Mouse (Mus musculus): Measurements from ENCODE around the gene Ank. TPM values are rescaled to one million over a fixed set of nuclear protein-coding genes. Genes with fewer than 3 reads are reported as not detected.
A peak's percentile ranks its signal among the peaks of the same experiment; 100 is the strongest.

The Ank gene
- polyA plus RNA-seq, 1 experiment from 2014 or later = 9.3 TPM

DNA sequence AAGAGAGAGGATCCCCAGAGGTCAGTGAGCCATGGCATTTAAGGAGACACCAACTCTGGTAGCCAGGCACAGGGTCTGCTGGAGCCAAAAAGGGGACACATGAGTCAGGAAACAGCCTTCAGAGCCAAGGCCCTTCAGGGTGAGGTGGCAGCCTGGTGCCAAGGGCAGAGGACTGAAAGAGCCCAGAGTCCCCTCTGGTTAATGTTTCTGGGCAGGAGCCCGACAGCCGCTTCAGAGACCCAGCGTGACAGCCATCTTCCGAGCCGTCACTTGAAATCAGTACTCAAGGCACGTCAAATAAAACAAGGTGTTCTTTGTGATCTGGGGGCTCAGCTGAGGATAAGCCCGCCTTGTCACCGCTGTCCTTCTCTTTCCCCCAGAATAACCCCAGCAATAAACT is 104.7 kb downstream of the Ank start:
- TF ChIP-seq EP300 (IDR thresholded peaks at IDR 0.05) = no peak
- TF ChIP-seq CTCF (IDR thresholded peaks at IDR 0.05) = no peak
- no peak overlapping the region for H3K9ac ChIP-seq (replicated peaks; ENCODE audit: low read depth)
- WGBS = 70% methylated on average over 8 of the region's 8 CpGs
- no peak overlapping the region for H3K4me3 ChIP-seq (ENCODE audit: low read depth, low read length)
- no peak overlapping the region for H3K4me2 ChIP-seq (replicated peaks; ENCODE audit: low read depth, low read length)
- DNase-seq (ENCODE audit: low spot score) = no peak
- H3K4me1 ChIP-seq (ENCODE audit: insufficient read depth, low read depth, low read length) = peaks cover 4% of the 10 kb centered on the region; the same call in 1 of the 2 replicates
- H3K9me3 ChIP-seq (ENCODE audit: low read length) = no peaks in the 10 kb centered on the region
- H3K27me3 ChIP-seq (replicated peaks; ENCODE audit: insufficient read depth, low read length) = no peaks in the 10 kb centered on the region
- no peaks in the 10 kb centered on the region for H3K36me3 ChIP-seq (ENCODE audit: insufficient read depth, low read length)
- no peak overlapping the region for H3K27ac ChIP-seq (ENCODE audit: low read length)
- ATAC-seq = no peak

DNA sequence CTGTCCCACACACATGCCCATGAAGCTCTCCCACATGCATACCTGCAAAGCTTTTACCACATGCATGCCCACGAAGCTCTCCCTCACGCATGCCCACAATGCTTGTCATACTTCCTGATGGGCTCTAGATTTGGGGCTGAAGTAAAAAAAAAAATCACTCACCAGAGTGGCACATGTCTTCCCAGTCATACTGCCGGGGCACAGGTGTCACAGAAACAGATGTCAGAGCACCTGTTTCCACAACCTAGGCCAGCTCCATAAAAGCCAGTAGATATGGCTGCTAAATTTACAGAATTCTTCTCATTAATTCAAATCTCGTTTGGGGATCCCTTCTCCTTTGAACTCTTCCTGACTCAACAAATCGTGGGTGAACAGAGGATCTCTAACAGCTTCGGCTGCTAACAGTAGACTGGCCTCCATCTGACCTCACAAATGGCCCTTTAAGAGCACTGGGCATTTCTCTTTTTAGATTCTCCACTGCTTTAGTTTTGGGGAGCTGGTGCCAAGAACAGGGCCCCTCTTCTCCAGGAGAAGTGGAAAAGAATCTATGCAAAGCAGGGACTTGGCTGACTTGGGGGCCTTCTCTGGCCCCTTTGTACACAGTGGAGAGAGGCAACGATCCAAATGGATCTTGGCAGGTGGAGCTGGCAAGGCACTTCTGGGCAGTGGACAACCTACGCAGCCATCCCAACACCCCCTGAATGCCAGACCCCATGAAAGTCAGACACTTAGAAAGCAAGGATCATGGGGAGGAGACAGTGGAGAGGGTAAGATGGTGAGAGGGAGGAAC is 108.7 kb downstream of the Ank start:
- H3K9ac ChIP-seq (replicated peaks; ENCODE audit: low read depth) = no peak overlapping the region
- no peak for ATAC-seq
- H3K4me3 ChIP-seq (ENCODE audit: low read depth, low read length) = no peak overlapping the region
- no peak for TF ChIP-seq EP300 (IDR thresholded peaks at IDR 0.05)
- no peak for TF ChIP-seq CTCF (IDR thresholded peaks at IDR 0.05)
- no peaks in the 10 kb centered on the region for H3K27me3 ChIP-seq (replicated peaks; ENCODE audit: insufficient read depth, low read length)
- WGBS = 65% methylated on average over 8 of the region's 8 CpGs
- no peaks in the 10 kb centered on the region for H3K36me3 ChIP-seq (ENCODE audit: insufficient read depth, low read length)
- H3K27ac ChIP-seq (ENCODE audit: low read length) = no peak overlapping the region
- DNase-seq (ENCODE audit: low spot score) = no peak
- peaks cover 5% of the 10 kb centered on the region; the same call in 1 of the 2 replicates for H3K4me1 ChIP-seq (ENCODE audit: insufficient read depth, low read depth, low read length)
- no peaks in the 10 kb centered on the region for H3K9me3 ChIP-seq (ENCODE audit: low read length)
- no peak overlapping the region for H3K4me2 ChIP-seq (replicated peaks; ENCODE audit: low read depth, low read length)

DNA sequence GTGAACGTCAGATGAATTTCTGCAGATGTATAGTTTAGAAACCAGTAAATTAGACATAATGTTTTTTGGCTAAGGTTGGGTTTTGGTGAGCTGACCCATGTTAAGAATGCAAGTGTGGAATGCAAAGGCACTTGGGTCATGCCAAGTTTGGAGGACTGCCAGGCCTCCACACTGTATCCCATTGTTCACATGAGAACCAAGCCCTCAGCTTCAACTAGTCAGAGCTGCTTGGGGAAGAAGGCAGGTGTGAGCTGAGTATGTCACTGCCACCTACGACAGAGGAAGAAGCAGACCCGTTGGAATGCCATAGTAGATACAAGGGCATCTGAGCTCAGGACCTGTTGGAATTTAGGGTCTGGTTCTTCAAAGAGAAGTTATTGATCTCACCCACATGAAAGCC is 109.5 kb downstream of the Ank start:
- no peaks in the 10 kb centered on the region for H3K36me3 ChIP-seq (ENCODE audit: insufficient read depth, low read length)
- peak; percentile 60 for DNase-seq (ENCODE audit: low spot score)
- TF ChIP-seq EP300 (IDR thresholded peaks at IDR 0.05) (no peak), CTCF (IDR thresholded peaks at IDR 0.05) (no peak)
- no peak overlapping the region for H3K4me3 ChIP-seq (ENCODE audit: low read depth, low read length)
- ATAC-seq = peak; percentile 77
- H3K9ac ChIP-seq (replicated peaks; ENCODE audit: low read depth) = no peak overlapping the region
- H3K9me3 ChIP-seq (ENCODE audit: low read length) = no peaks in the 10 kb centered on the region
- no peak overlapping the region for H3K27ac ChIP-seq (ENCODE audit: low read length)
- 50% methylated on average over 3 of the region's 3 CpGs for WGBS
- H3K4me2 ChIP-seq (replicated peaks; ENCODE audit: low read depth, low read length) = no peak overlapping the region
- no peaks in the 10 kb centered on the region for H3K27me3 ChIP-seq (replicated peaks; ENCODE audit: insufficient read depth, low read length)
- peaks cover 5% of the 10 kb centered on the region; the same call in 1 of the 2 replicates for H3K4me1 ChIP-seq (ENCODE audit: insufficient read depth, low read depth, low read length)

DNA sequence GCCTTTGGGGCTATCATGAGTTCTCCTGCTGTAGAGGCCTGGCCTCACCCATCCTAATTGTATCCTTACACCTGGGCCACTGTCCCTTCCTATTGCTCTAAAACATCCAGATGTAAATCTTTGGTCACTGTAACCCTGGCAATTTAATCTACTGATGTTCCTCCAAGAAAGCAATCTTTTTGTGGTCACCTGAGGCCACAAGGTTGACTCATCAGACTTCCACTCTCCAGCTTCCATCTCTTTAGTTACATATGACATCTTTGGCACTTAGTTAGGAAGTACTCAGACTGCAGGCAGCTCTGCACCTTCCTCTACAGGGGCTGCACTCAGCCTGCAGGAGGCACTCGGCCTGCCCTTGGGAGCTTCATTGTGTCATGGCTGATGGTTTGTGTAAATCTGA is 110.4 kb downstream of the Ank start:
- no peaks in the 10 kb centered on the region for H3K27me3 ChIP-seq (replicated peaks; ENCODE audit: insufficient read depth, low read length)
- no peak overlapping the region for H3K27ac ChIP-seq (ENCODE audit: low read length)
- ATAC-seq (no peak), DNase-seq (ENCODE audit: low spot score) (no peak)
- no peak overlapping the region for H3K9ac ChIP-seq (replicated peaks; ENCODE audit: low read depth)
- H3K4me1 ChIP-seq (ENCODE audit: insufficient read depth, low read depth, low read length) = peaks cover 5% of the 10 kb centered on the region; the same call in 1 of the 2 replicates
- H3K9me3 ChIP-seq (ENCODE audit: low read length) = no peaks in the 10 kb centered on the region
- no peak for TF ChIP-seq EP300 (IDR thresholded peaks at IDR 0.05)
- TF ChIP-seq CTCF (IDR thresholded peaks at IDR 0.05) = no peak
- no peak overlapping the region for H3K4me2 ChIP-seq (replicated peaks; ENCODE audit: low read depth, low read length)
- H3K36me3 ChIP-seq (ENCODE audit: insufficient read depth, low read length) = no peaks in the 10 kb centered on the region
- no peak overlapping the region for H3K4me3 ChIP-seq (ENCODE audit: low read depth, low read length)
- WGBS = 84% methylated on average over 1 of the region's 1 CpGs

DNA sequence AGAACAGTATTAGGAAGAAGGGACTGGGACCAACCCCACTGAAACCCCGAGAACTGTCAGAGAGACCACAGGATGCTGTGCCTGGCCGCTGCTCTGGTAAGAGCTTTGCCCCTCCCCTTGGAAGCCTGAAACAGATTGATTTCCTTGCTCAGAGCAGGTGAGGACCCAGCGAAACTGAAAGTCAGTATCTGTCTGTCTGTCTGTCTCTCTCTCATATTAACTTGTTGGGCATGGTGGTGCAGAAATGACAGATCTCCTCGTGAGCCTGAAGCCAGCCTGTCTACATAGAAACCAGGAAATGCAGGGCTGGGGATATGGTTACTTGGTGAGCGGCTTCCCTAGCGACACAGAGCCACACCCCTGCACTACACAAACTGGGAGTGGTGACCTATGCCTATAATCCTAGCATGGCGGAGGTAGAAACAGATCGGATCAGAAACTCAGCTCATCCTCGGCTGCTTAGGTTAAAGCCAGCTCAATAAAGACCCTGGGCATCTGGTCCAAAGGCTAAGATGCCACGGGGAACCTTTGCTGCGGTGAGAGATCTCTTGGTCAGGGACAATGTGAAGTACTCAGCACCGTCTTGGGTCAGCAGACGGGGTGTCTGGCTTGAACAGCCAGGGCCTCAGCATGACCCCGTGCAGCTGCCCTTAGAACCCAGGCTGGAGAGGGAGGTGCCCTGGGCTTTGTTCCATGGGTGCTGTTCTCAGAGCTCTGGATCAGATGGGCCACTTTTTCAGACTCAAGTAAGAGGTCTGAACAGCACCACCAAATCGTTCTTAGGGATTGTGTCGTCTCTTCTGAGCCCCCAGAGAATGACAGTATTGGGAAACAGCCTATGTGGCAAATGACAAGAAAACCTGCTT is 111.7 kb downstream of the Ank start:
- DNase-seq (ENCODE audit: low spot score) = peak; percentile 18
- ATAC-seq = no peak
- no peak overlapping the region for H3K4me3 ChIP-seq (ENCODE audit: low read depth, low read length)

DNA sequence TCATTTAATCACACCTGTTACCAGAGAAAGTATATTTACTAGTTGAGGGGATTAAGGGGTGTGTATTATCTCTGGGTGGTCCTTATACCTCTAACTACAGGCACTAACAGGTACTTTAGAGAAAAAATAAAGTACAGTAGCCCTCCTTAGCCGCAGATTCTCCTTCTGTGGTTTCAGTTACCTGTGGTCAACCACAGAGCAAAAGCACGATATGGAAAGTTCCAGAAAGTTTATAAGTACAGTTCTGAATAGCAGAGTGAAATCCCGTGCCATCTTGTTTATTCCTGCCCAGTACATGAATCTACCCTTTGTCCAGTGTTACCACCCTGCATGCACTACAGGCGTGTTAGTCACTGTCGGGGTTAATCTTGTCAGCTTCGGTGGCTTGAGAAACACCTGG is 112.4 kb downstream of the Ank start:
- Histone ChIP-seq H3K36me3 (ENCODE audit: insufficient read depth, low read length) (no peaks in the 10 kb centered on the region), H3K4me2 (replicated peaks; ENCODE audit: low read depth, low read length) (no peak overlapping the region), H3K9me3 (ENCODE audit: low read length) (no peaks in the 10 kb centered on the region), H3K9ac (replicated peaks; ENCODE audit: low read depth) (no peak overlapping the region), H3K27ac (ENCODE audit: low read length) (no peak overlapping the region), H3K4me3 (ENCODE audit: low read depth, low read length) (no peak overlapping the region), H3K27me3 (replicated peaks; ENCODE audit: insufficient read depth, low read length) (no peaks in the 10 kb centered on the region), H3K4me1 (ENCODE audit: insufficient read depth, low read depth, low read length) (peaks cover 5% of the 10 kb centered on the region; the same call in 1 of the 2 replicates)
- 84% methylated on average over 6 of the region's 6 CpGs for WGBS
- no peak for DNase-seq (ENCODE audit: low spot score)
- no peak for ATAC-seq
- TF ChIP-seq EP300 (IDR thresholded peaks at IDR 0.05) = no peak
- TF ChIP-seq CTCF (IDR thresholded peaks at IDR 0.05) = no peak

More for the DNA sequence above, 111.7 kb downstream of the Ank start:
- Histone ChIP-seq H3K27me3 (replicated peaks; ENCODE audit: insufficient read depth, low read length) (no peaks in the 10 kb centered on the region), H3K9me3 (ENCODE audit: low read length) (no peaks in the 10 kb centered on the region), H3K4me1 (ENCODE audit: insufficient read depth, low read depth, low read length) (peaks cover 5% of the 10 kb centered on the region; the same call in 1 of the 2 replicates), H3K4me2 (replicated peaks; ENCODE audit: low read depth, low read length) (no peak overlapping the region), H3K36me3 (ENCODE audit: insufficient read depth, low read length) (no peaks in the 10 kb centered on the region), H3K27ac (ENCODE audit: low read length) (no peak overlapping the region), H3K9ac (replicated peaks; ENCODE audit: low read depth) (no peak overlapping the region)
- 76% methylated on average over 16 of the region's 16 CpGs for WGBS
- TF ChIP-seq EP300 (IDR thresholded peaks at IDR 0.05) = no peak
- no peak for TF ChIP-seq CTCF (IDR thresholded peaks at IDR 0.05)
